Mouse (Mus musculus) limb, embryonic 14.5 days (tissue): Measurements from ENCODE around the gene Tbl1x. TPM values are rescaled to one million over a fixed set of nuclear protein-coding genes. Genes with fewer than 3 reads are reported as not detected.

Source experiments
- ATAC-seq: fragments of 200-750 bp; cut with Nextera tagmentation; 2 replicates; pipeline ENCODE4 v1.8.0; 2017; ENCODE audit warnings: low read depth, moderate number of reproducible peaks, moderate TSS enrichment; ENCODE audit not compliant: low FRiP score
- DNase-seq: peaks from one replicate; pipeline ENCODE4 v3.0.0-alpha.2; 2015; ENCODE audit warnings: low spot score
- H3K27ac ChIP-seq: fragments of 300-500 bp; sonication (generic); replicated peaks from 2 replicates; pipeline ENCODE4 v1.5.1; 2014; ENCODE audit warnings: low read depth, mild to moderate bottlenecking, low read length, moderate library complexity, mixed read lengths
- H3K27me3 ChIP-seq: fragments of 300-500 bp; sonication (generic); 2 replicates; pipeline ENCODE4 v1.6.1; 2014; ENCODE audit warnings: low read length, mixed read lengths; ENCODE audit not compliant: control insufficient read depth, insufficient read depth
- H3K36me3 ChIP-seq: fragments of 300-500 bp; sonication (generic); 2 replicates; pipeline ENCODE4 v1.6.1; 2014; ENCODE audit warnings: mild to moderate bottlenecking, low read length, moderate library complexity, mixed read lengths; ENCODE audit not compliant: control insufficient read depth, insufficient read depth
- H3K4me1 ChIP-seq: fragments of 300-500 bp; sonication (generic); 2 replicates; pipeline ENCODE4 v1.6.1; 2014; ENCODE audit warnings: antibody characterized with exemption, low read length, mixed read lengths; ENCODE audit not compliant: control insufficient read depth, insufficient read depth
- H3K4me2 ChIP-seq: fragments of 300-500 bp; sonication (generic); replicated peaks from 2 replicates; pipeline ENCODE4 v1.6.1; 2014; ENCODE audit warnings: low read depth, mild to moderate bottlenecking, low read length, moderate library complexity; ENCODE audit not compliant: severe bottlenecking
- H3K4me3 ChIP-seq: fragments of 300-500 bp; sonication (generic); replicated peaks from 2 replicates; pipeline ENCODE4 v1.5.1; 2014; ENCODE audit warnings: low read length
- H3K9ac ChIP-seq: fragments of 300-500 bp; sonication (generic); 2 replicates; pipeline ENCODE4 v1.6.1; 2014; ENCODE audit warnings: mild to moderate bottlenecking, low read depth, low read length, moderate library complexity; ENCODE audit not compliant: severe bottlenecking
- H3K9me3 ChIP-seq: fragments of 300-500 bp; sonication (generic); 2 replicates; pipeline ENCODE4 v1.6.1; 2016; ENCODE audit warnings: low read length; ENCODE audit not compliant: control insufficient read depth
- POLR2A ChIP-seq: fragments of 200-500 bp; IDR thresholded peaks from 2 replicates; pipeline ENCODE4 v1.8.0; 2012; ENCODE audit warnings: inconsistent platforms, mild to moderate bottlenecking, moderate library complexity, borderline replicate concordance; ENCODE audit not compliant: insufficient read depth, insufficient read length; ENCODE audit errors: extremely low read depth
- WGBS: fragments of 180-500 bp; shearing (Covaris S2); extraction: QIAGEN DNeasy Blood & Tissue Kit; methylation state at CpG from one replicate; pipeline ENCODE4 v1.1.7; 2014; 5-methylcytosine and 5-hydroxymethylcytosine counted together
- polyA plus RNA-seq, 2 experiments: library from polyadenylated mRNA; depleted of rRNA in 1 of 2; stranded (reverse) in 1 of 2; unstranded in 1 of 2; fragments of >200 nt; fragmentation: Nextera tagmentation in 1 of 2; extraction: Ambion mirVana in 1 of 2; gene quantifications; 2 replicates each; pipeline versions ENCODE4 v1.2.1 to v1.2.3; 2012 to 2014

The Tbl1x gene
- polyA plus RNA-seq, 2 experiments = 56.8 to 77.2 TPM

DNA sequence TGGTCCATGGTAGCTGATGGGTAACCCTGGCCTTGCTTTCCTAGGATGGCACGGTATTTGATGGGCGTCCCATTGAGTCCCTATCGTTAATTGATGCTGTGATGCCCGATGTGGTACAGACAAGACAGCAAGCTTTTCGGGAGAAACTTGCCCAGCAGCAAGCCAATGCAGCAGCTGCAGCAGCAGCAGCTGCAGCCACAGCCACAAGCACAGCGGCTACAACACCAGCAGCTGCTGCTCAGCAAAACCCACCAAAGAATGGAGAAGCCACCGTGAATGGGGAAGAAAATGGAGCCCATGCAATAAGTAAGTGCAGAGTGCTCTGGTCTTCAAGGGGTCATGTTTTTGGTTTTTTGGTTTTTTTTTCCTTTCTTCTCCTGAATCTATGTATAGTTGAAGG is 135.4 kb downstream of the Tbl1x start:
- Histone ChIP-seq H3K4me2 (no peak overlapping the region), H3K4me1 (no peaks in the 10 kb centered on the region), H3K36me3 (peaks cover 26% of the 10 kb centered on the region), H3K27me3 (no peaks in the 10 kb centered on the region), H3K9me3 (no peaks in the 10 kb centered on the region), H3K9ac (no peak overlapping the region), H3K27ac (no peak overlapping the region), H3K4me3 (no peak overlapping the region)
- DNase-seq = no peak
- 87% methylated on average over 7 of the region's 7 CpGs for WGBS
- ATAC-seq = no peak
- no peak for TF ChIP-seq POLR2A

DNA sequence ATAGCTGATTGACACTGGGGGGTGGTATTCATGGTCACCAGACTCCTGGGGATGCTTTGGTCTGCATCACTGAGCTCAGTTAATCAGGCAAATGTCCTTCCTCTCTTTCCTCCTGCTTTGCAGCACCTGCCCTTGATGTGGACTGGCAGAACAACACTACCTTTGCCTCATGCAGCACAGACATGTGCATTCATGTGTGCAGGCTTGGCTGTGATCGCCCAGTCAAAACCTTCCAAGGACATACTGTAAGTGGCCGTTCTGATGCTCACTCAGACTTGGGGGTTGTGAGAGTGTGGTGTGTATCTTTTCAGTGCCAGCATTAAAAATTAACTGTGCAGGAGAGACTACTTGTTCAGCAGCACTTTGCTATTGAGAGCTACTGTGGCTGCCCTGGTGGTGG is 139.4 kb downstream of the Tbl1x start:
- H3K27ac ChIP-seq = no peak overlapping the region
- no peak overlapping the region for H3K4me3 ChIP-seq
- H3K4me1 ChIP-seq = no peaks in the 10 kb centered on the region
- H3K27me3 ChIP-seq = no peaks in the 10 kb centered on the region
- ATAC-seq (no peak), DNase-seq (no peak)
- WGBS = 96% methylated on average over 2 of the region's 2 CpGs
- no peaks in the 10 kb centered on the region for H3K9me3 ChIP-seq
- H3K4me2 ChIP-seq = no peak overlapping the region
- no peak for TF ChIP-seq POLR2A
- peaks cover 36% of the 10 kb centered on the region for H3K36me3 ChIP-seq
- no peak overlapping the region for H3K9ac ChIP-seq

DNA sequence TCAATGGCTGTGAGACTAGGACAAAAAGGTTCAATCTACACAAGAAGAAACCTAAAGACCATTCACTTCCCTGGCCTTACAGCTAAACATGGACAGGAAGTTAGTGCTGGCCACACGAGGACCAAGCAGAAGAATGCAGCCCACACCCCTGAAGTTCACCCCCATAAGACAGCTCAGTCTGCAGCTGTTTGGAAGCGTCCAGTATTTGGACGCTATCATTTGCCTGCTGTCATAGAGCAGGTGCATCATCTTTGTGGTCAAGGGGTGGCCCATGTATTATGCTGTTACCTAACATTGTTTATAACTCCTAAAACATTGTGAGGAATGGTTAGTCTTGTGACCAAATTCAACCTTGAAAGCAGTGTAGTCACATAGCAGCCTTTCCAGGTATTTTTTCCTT is 151.2 kb downstream of the Tbl1x start:
- 85% methylated on average over 3 of the region's 3 CpGs for WGBS
- DNase-seq (no peak), ATAC-seq (no peak)
- Histone ChIP-seq H3K27ac (no peak overlapping the region), H3K9me3 (no peaks in the 10 kb centered on the region), H3K27me3 (no peaks in the 10 kb centered on the region), H3K4me3 (no peak overlapping the region), H3K4me1 (no peaks in the 10 kb centered on the region), H3K36me3 (peaks cover 25% of the 10 kb centered on the region), H3K4me2 (no peak overlapping the region), H3K9ac (no peak overlapping the region)
- no peak for TF ChIP-seq POLR2A

DNA sequence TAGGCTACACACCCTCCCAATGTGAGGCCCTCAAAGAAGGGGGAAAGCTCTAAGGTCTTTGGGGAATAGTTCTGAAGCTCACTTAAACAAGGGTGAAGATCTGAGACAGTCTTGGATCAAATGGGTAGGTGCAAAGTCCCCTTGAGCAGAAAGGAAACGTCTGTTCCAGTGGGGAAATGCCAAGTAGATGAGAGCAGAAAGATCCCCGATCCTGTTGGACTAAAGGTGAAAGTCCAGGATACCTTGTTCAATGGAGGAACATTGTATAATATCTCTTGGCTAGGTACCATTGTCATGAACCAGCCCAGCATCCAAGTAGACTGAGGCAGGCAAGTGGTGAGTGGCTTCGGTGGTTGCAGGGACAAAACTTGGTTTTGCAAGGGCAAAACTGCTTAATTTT is 152.5 kb downstream of the Tbl1x start:
- Histone ChIP-seq H3K27me3 (no peaks in the 10 kb centered on the region), H3K9me3 (no peaks in the 10 kb centered on the region), H3K4me3 (no peak overlapping the region), H3K36me3 (peaks cover 23% of the 10 kb centered on the region), H3K9ac (no peak overlapping the region), H3K4me1 (no peaks in the 10 kb centered on the region), H3K4me2 (no peak overlapping the region), H3K27ac (no peak overlapping the region)
- no peak for DNase-seq
- 70% methylated on average over 3 of the region's 3 CpGs for WGBS
- no peak for TF ChIP-seq POLR2A
- no peak for ATAC-seq

DNA sequence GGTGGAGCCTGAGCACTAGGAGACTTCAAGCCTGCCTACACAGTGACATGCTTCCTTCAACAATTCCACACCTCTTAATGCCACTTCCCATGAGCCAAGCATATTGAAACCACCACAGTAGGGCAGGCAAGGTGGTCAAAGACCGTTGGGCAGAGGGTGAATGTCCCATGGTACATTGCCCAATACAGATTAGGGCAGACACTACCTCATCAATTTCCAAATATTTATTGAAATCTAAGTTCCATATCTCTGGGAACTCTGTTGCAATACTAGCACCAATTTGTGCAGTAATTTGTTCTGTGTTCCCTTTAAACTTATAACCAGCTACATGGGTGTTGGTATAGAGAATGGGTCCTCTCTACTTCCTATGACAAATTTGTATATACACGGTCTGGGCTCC is 154.2 kb downstream of the Tbl1x start:
- DNase-seq (no peak), ATAC-seq (no peak)
- WGBS = 85% methylated on average over 2 of the region's 2 CpGs
- Histone ChIP-seq H3K27me3 (no peaks in the 10 kb centered on the region), H3K36me3 (0 out of 2 replicates have a peak, but pooled peaks cover 12% of the 10 kb centered on the region), H3K4me1 (no peaks in the 10 kb centered on the region), H3K4me3 (no peak overlapping the region), H3K9me3 (no peaks in the 10 kb centered on the region), H3K27ac (no peak overlapping the region), H3K4me2 (no peak overlapping the region), H3K9ac (no peak overlapping the region)
- TF ChIP-seq POLR2A = no peak

DNA sequence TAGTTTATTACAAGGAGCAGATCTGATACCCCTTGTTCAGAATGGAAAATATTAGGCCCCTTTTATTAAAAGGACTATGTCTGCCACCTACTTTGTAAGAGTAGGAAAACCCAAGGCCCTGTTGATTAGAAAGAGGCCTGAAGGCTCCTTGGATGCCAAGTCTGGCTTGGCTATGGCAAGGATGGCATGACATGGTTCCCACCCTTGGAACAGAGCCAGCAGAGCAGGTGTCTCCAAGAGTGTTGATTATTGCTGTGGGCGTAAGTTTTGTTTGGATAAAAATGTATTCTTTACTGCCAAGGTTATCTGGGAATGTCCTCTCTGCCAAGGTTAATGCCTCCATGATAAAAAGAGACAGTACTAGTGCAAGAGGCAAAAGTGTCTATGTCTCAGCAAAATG is 156.1 kb downstream of the Tbl1x start:
- H3K27ac ChIP-seq = no peak overlapping the region
- ATAC-seq (no peak), DNase-seq (no peak)
- no peaks in the 10 kb centered on the region for H3K27me3 ChIP-seq
- 80% methylated on average over 1 of the region's 1 CpGs for WGBS
- H3K4me3 ChIP-seq = no peak overlapping the region
- H3K4me1 ChIP-seq = no peaks in the 10 kb centered on the region
- 0 out of 2 replicates have a peak, but pooled peaks cover 5% of the 10 kb centered on the region for H3K36me3 ChIP-seq
- no peak overlapping the region for H3K9ac ChIP-seq
- no peaks in the 10 kb centered on the region for H3K9me3 ChIP-seq
- TF ChIP-seq POLR2A = no peak
- H3K4me2 ChIP-seq = no peak overlapping the region
